Mouse (Mus musculus) brain, embryonic 14.5 days (tissue): Measurements from ENCODE around the gene Kcnk10.

Experiments used
- CTCF ChIP-seq: fragments of 200-500 bp; IDR thresholded peaks from 2 replicates; pipeline ENCODE4 v1.5.1; 2012; ENCODE audit warnings: inconsistent platforms, mild to moderate bottlenecking, moderate library complexity, borderline replicate concordance; ENCODE audit not compliant: insufficient read depth, insufficient read length; ENCODE audit errors: extremely low read depth
- POLR2A ChIP-seq: fragments of 200-500 bp; IDR thresholded peaks from 2 replicates; pipeline ENCODE4 v1.6.1; 2012; ENCODE audit warnings: mild to moderate bottlenecking, inconsistent platforms, borderline replicate concordance; ENCODE audit not compliant: poor library complexity, insufficient read depth, insufficient read length, severe bottlenecking; ENCODE audit errors: extremely low read depth

DNA sequence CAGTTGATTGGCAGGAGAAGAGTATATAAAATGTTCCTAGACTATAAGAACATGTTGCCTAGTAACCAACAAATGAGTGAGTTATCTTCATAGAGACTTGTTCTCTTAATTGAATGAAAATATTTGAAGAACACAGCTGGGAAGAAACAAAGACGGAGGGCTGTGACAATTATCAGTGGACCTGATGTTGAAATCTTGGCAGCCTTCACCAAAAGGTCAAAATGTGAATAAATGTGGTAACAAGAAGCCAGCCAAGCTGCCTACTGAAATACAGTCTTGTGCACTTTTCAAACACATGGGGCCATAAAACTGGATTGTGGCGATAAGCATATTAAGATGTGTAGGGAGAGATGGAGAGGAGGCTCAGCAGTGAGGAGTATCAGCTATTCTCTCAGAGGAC is 41.4 kb upstream of the Kcnk10 start:
- TF ChIP-seq CTCF (no peak), POLR2A (no peak)
